Mouse (Mus musculus) midbrain, embryonic 13.5 days (tissue): ENCODE measurements around the gene Smc4. TPM values are rescaled to one million over a fixed set of nuclear protein-coding genes. Genes with fewer than 3 reads are reported as not detected.
"Not testable (repeated sequence)": the region's sequence is repeated elsewhere in the genome, so short reads cannot be mapped to it uniquely, and the experiment has no call there.

Experiments
- ATAC-seq: fragments of 200-750 bp; cut with Nextera tagmentation; 2 replicates; pipeline ENCODE4 v1.8.0; 2017; ENCODE audit warnings: mild to moderate bottlenecking, moderate TSS enrichment, moderate library complexity
- H3K27ac ChIP-seq: fragments of 300-500 bp; sonication (generic); 2 replicates; pipeline ENCODE4 v1.5.1; 2015; ENCODE audit warnings: inconsistent platforms, mild to moderate bottlenecking, moderate library complexity
- H3K27me3 ChIP-seq: fragments of 300-500 bp; sonication (generic); 2 replicates; pipeline ENCODE4 v1.6.1; 2015; ENCODE audit warnings: mild to moderate bottlenecking, inconsistent platforms
- H3K36me3 ChIP-seq: fragments of 300-500 bp; sonication (generic); 2 replicates; pipeline ENCODE4 v1.6.1; 2015; ENCODE audit warnings: mild to moderate bottlenecking, inconsistent platforms
- H3K4me1 ChIP-seq: fragments of 300-500 bp; sonication (generic); replicated peaks from 2 replicates; pipeline ENCODE4 v1.6.1; 2015; ENCODE audit warnings: inconsistent platforms
- H3K4me2 ChIP-seq: fragments of 300-500 bp; sonication (generic); replicated peaks from 2 replicates; pipeline ENCODE4 v1.6.1; 2015; ENCODE audit warnings: moderate library complexity, mild to moderate bottlenecking, inconsistent platforms
- H3K4me3 ChIP-seq: fragments of 300-500 bp; sonication (generic); replicated peaks from 2 replicates; pipeline ENCODE4 v1.5.1; 2015; ENCODE audit warnings: mild to moderate bottlenecking, inconsistent platforms
- H3K9ac ChIP-seq: fragments of 300-500 bp; sonication (generic); replicated peaks from 2 replicates; pipeline ENCODE4 v1.6.1; 2015; ENCODE audit warnings: mild to moderate bottlenecking, inconsistent platforms
- H3K9me3 ChIP-seq: fragments of 300-500 bp; sonication (generic); 2 replicates; pipeline ENCODE4 v1.6.1; 2016; ENCODE audit warnings: mild to moderate bottlenecking, inconsistent platforms
- WGBS: fragments of 180-500 bp; shearing (Covaris S2); methylation state at CpG from one replicate; pipeline ENCODE4 v1.1.7; 2015; 5-methylcytosine and 5-hydroxymethylcytosine counted together
- polyA plus RNA-seq: library from polyadenylated mRNA; unstranded; fragments of >200 nt; fragmentation: Nextera tagmentation; extraction: Ambion mirVana; gene quantifications from 2 replicates; pipeline ENCODE4 v1.2.1, GENCODE M21; 2015

Gene Smc4
- polyA plus RNA-seq, 1 experiment from 2014 or later = 91.4 TPM

GRCm38 (mm10) chr3:68977696-68978095, 26.8 kb upstream of the Smc4 start:
- Histone ChIP-seq H3K4me2 (no peak overlapping the region), H3K4me1 (no peaks in the 10 kb centered on the region), H3K9me3 (no peaks in the 10 kb centered on the region), H3K9ac (no peak overlapping the region), H3K4me3 (no peak overlapping the region), H3K27me3 (no peaks in the 10 kb centered on the region), H3K27ac (no peak overlapping the region), H3K36me3 (0 out of 2 replicates have a peak, but pooled peaks cover 2% of the 10 kb centered on the region)
- ATAC-seq = no peak
- WGBS = 96% methylated on average over 4 of the region's 4 CpGs

- H3K4me2 ChIP-seq = no peak overlapping the region
- H3K4me1 ChIP-seq = no peaks in the 10 kb centered on the region
- WGBS = 93% methylated on average over 10 of the region's 10 CpGs
- no peaks in the 10 kb centered on the region for H3K9me3 ChIP-seq
- no peak overlapping the region for H3K27ac ChIP-seq
- no peak overlapping the region for H3K4me3 ChIP-seq
- no peak overlapping the region for H3K9ac ChIP-seq
- H3K36me3 ChIP-seq = 0 out of 2 replicates have a peak, but pooled peaks cover 2% of the 10 kb centered on the region
- no peaks in the 10 kb centered on the region for H3K27me3 ChIP-seq
- ATAC-seq = no peak
Measured at GRCm38 (mm10) chr3:68979187-68979586, 25.4 kb upstream of the Smc4 start.

- Histone ChIP-seq H3K9ac (no peak overlapping the region), H3K9me3 (no peaks in the 10 kb centered on the region), H3K4me2 (no peak overlapping the region), H3K4me1 (no peaks in the 10 kb centered on the region), H3K27ac (no peak overlapping the region), H3K4me3 (no peak overlapping the region), H3K27me3 (no peaks in the 10 kb centered on the region), H3K36me3 (peaks cover 10% of the 10 kb centered on the region)
- 86% methylated on average over 9 of the region's 9 CpGs for WGBS
- ATAC-seq = no peak
Measured at GRCm38 (mm10) chr3:68980898-68981297, 23.6 kb upstream of the Smc4 start.

GRCm38 (mm10) chr3:68986550-68986949, 18.0 kb upstream of the Smc4 start:
- no peak overlapping the region for H3K9ac ChIP-seq
- H3K36me3 ChIP-seq = peaks cover 27% of the 10 kb centered on the region
- no peaks in the 10 kb centered on the region for H3K4me1 ChIP-seq
- 92% methylated on average over 2 of the region's 2 CpGs for WGBS
- ATAC-seq = no peak
- H3K27me3 ChIP-seq = no peaks in the 10 kb centered on the region
- no peak overlapping the region for H3K27ac ChIP-seq
- H3K4me3 ChIP-seq = no peak overlapping the region
- H3K4me2 ChIP-seq = no peak overlapping the region
- no peaks in the 10 kb centered on the region for H3K9me3 ChIP-seq

GRCm38 (mm10) chr3:69002781-69003180, 1.8 kb upstream of the Smc4 start:
- WGBS = 86% methylated on average over 4 of the region's 4 CpGs
- Histone ChIP-seq H3K4me2 (no peak overlapping the region), H3K27ac (no peak overlapping the region), H3K9ac (no peak overlapping the region), H3K36me3 (no peaks in the 10 kb centered on the region), H3K4me1 (peaks cover 18% of the 10 kb centered on the region), H3K9me3 (no peaks in the 10 kb centered on the region), H3K27me3 (no peaks in the 10 kb centered on the region), H3K4me3 (no peak overlapping the region)
- ATAC-seq = no peak

GRCm38 (mm10) chr3:69004055-69004436, 492 bp upstream of the Smc4 start:
- ATAC-seq = no peak

GRCm38 (mm10) chr3:69005338-69006245, 1.1 kb downstream of the Smc4 start:
- no peaks in the 10 kb centered on the region for H3K27me3 ChIP-seq
- peaks cover 18% of the 10 kb centered on the region for H3K4me1 ChIP-seq
- WGBS = under 1% methylated on average over 71 of the region's 72 CpGs
- peak overlapping the region; percentile 98 for H3K4me3 ChIP-seq
- ATAC-seq = peak; percentile 79
- H3K4me2 ChIP-seq = peak overlapping the region; percentile 95
- H3K9ac ChIP-seq = peak overlapping the region; percentile 88
- no peaks in the 10 kb centered on the region for H3K9me3 ChIP-seq
- peak overlapping the region; percentile 78 for H3K27ac ChIP-seq
- H3K36me3 ChIP-seq = no peaks in the 10 kb centered on the region

More at GRCm38 (mm10) chr3:69004055-69004436, 492 bp upstream of the Smc4 start:
- no peaks in the 10 kb centered on the region for H3K27me3 ChIP-seq
- H3K36me3 ChIP-seq = no peaks in the 10 kb centered on the region
- H3K27ac ChIP-seq = peak overlapping the region; percentile 78; the same call in 1 of the 2 replicates
- peak overlapping the region; percentile 62 for H3K9ac ChIP-seq
- H3K9me3 ChIP-seq = no peaks in the 10 kb centered on the region
- under 1% methylated on average over 7 of the region's 7 CpGs for WGBS
- H3K4me2 ChIP-seq = peak overlapping the region; percentile 60
- H3K4me1 ChIP-seq = peaks cover 18% of the 10 kb centered on the region
- H3K4me3 ChIP-seq = peak overlapping the region; percentile 98

- Histone ChIP-seq H3K27ac (peak overlapping the region; percentile 78; the same call in 1 of the 2 replicates), H3K4me1 (peaks cover 18% of the 10 kb centered on the region), H3K4me3 (peak overlapping the region; percentile 98), H3K27me3 (no peaks in the 10 kb centered on the region), H3K9ac (peak overlapping the region; percentile 88), H3K4me2 (peak overlapping the region; percentile 95), H3K9me3 (no peaks in the 10 kb centered on the region), H3K36me3 (no peaks in the 10 kb centered on the region)
- no peak for ATAC-seq
- 7% methylated on average over 21 of the region's 21 CpGs for WGBS
Measured at GRCm38 (mm10) chr3:69006246-69006760, 1.8 kb downstream of the Smc4 start.

GRCm38 (mm10) chr3:69008873-69009272, 4.3 kb downstream of the Smc4 start:
- no peak overlapping the region for H3K4me2 ChIP-seq
- no peak overlapping the region for H3K27ac ChIP-seq
- 96% methylated on average over 2 of the region's 2 CpGs for WGBS
- no peaks in the 10 kb centered on the region for H3K27me3 ChIP-seq
- H3K9ac ChIP-seq = no peak overlapping the region
- H3K36me3 ChIP-seq = no peaks in the 10 kb centered on the region
- H3K9me3 ChIP-seq = no peaks in the 10 kb centered on the region
- H3K4me3 ChIP-seq = no peak overlapping the region
- ATAC-seq = no peak
- H3K4me1 ChIP-seq = peaks cover 14% of the 10 kb centered on the region

- no peak overlapping the region for H3K27ac ChIP-seq
- H3K9ac ChIP-seq = no peak overlapping the region
- H3K36me3 ChIP-seq = peaks cover 24% of the 10 kb centered on the region
- no peaks in the 10 kb centered on the region for H3K4me1 ChIP-seq
- no peak for ATAC-seq
- H3K27me3 ChIP-seq = no peaks in the 10 kb centered on the region
- H3K9me3 ChIP-seq = no peaks in the 10 kb centered on the region
- H3K4me2 ChIP-seq = no peak overlapping the region
- WGBS = 95% methylated on average over 3 of the region's 3 CpGs
- H3K4me3 ChIP-seq = no peak overlapping the region
Measured at GRCm38 (mm10) chr3:69017181-69017580, 12.6 kb downstream of the Smc4 start.

GRCm38 (mm10) chr3:69018635-69019034, 14.1 kb downstream of the Smc4 start:
- not testable (repeated sequence) for H3K4me3 ChIP-seq, H3K27ac ChIP-seq, H3K4me1 ChIP-seq, ATAC-seq, H3K9ac ChIP-seq, H3K4me2 ChIP-seq, H3K27me3 ChIP-seq, H3K9me3 ChIP-seq
- 97% methylated on average over 2 of the region's 2 CpGs for WGBS
- peaks cover 32% of the 10 kb centered on the region for H3K36me3 ChIP-seq

GRCm38 (mm10) chr3:69020285-69020684, 15.7 kb downstream of the Smc4 start:
- H3K27ac ChIP-seq = no peak overlapping the region
- no peaks in the 10 kb centered on the region for H3K4me1 ChIP-seq
- no peaks in the 10 kb centered on the region for H3K27me3 ChIP-seq
- peaks cover 39% of the 10 kb centered on the region for H3K36me3 ChIP-seq
- no peak overlapping the region for H3K4me3 ChIP-seq
- no peaks in the 10 kb centered on the region for H3K9me3 ChIP-seq
- ATAC-seq = no peak
- no peak overlapping the region for H3K9ac ChIP-seq
- WGBS = 93% methylated on average over 2 of the region's 2 CpGs
- no peak overlapping the region for H3K4me2 ChIP-seq
